Mouse (Mus musculus) spleen, postnatal 4 days (tissue): ENCODE measurements around the gene Timp4.
"Not testable (repeated sequence)": the region's sequence is repeated elsewhere in the genome, so short reads cannot be mapped to it uniquely, and the experiment has no call there.

ENCODE experiments used
- DNase-seq, 2 experiments: peaks; one replicate each; pipeline ENCODE4 v3.0.0; 2022; ENCODE audit warnings: low spot score in 2 of 2

Timp4 gene

GRCm38 (mm10) chr6:115251531-115251985 is 447 bp downstream of the Timp4 start:
- no peak for DNase-seq

DNA sequence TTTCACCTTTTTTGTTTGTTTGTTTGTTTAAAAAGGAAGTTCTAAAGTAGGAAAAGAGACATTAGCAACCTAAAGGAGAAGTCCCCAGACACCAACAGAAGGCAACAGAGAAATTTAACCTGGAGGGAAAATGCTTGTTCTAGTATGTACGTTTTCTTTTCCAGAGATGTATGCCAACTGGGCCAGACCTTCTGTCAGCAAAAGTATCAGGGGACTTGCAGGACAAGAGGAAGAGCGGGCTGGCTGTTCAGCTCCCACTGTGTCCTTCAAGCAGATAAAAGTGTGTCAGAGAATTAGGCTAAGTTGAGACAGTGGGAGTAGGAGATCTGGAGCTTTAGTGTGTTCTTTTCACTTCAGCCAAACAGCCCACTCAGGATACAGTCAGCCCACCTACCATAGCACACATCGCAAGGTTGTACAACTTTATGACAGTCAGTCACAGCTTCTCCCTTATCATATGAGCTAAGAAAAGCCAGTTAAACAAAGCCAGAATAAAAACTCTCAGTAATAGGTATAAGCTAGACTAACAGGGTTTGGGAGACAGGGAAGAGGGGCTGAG is 6.4 kb downstream of the Timp4 start:
- DNase-seq: no peak

DNA sequence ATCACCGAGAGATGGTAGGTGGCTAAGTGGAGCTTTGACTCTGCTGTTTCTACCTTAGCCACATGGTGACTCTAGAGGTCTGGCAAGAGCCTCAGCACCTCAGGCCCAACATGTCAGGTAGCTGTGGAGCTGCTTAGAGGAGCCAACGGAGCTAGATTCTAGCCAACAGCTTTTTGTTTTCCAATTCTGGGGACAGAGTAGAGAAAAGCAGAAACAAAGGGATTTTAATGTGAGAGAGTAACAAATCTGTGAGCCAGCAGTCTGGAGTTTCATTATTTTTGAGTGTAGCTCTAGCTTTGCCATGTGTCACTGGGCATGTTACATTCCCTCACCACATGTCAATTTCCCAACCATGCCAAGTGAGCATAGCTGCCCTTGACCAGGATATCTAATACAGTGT is 7.8 kb downstream of the Timp4 start:
- DNase-seq: no peak

- no peak for DNase-seq
Measured at GRCm38 (mm10) chr6:115241939-115242338, 10.1 kb downstream of the Timp4 start.

GRCm38 (mm10) chr6:115241131-115241699 is 10.8 kb downstream of the Timp4 start:
- no peak for DNase-seq

- DNase-seq: not testable (repeated sequence)
Measured at GRCm38 (mm10) chr6:115240431-115240830, 11.6 kb downstream of the Timp4 start.

DNA sequence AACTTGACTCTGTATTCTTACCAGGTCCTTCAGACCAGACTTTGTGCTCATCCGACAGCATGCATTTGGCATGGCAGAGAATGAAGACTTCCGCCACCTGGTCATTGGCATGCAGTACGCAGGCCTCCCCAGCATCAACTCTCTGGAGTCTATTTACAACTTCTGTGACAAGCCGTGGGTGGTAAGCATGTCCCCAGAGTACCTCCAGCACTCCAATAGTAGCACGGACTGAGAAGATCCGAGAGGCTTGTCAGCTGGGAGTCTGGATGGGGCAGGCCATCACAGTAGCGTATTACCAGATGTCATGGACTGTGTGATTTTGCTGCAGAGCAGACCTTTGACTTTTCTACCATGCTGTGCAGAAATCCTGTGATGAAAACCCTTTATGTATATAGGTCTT is 12.7 kb downstream of the Timp4 start:
- no peak for DNase-seq

GRCm38 (mm10) chr6:115238031-115239027 is 13.7 kb downstream of the Timp4 start:
- DNase-seq: no peak

GRCm38 (mm10) chr6:115232562-115232961 is 19.4 kb downstream of the Timp4 start:
- DNase-seq: no peak

DNA sequence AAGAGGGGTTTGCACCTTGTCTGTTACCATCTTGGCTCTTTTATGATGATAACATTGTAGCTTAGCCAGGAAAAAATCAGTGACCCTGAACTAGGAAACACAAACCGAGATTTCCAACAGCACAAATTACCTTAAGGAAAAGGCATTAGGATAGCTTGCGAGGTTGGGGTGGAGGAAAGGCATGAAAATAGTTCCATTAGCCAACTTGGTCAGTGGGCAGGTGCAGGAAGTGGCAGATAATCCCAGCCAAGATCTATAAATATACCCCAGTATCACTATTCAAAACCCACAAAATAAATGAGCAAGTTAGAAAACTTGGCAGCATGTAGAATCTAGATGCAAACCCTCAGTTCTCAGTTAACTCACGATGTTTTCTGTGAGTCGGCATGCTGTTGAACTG is 20.2 kb downstream of the Timp4 start:
- DNase-seq: no peak

DNA sequence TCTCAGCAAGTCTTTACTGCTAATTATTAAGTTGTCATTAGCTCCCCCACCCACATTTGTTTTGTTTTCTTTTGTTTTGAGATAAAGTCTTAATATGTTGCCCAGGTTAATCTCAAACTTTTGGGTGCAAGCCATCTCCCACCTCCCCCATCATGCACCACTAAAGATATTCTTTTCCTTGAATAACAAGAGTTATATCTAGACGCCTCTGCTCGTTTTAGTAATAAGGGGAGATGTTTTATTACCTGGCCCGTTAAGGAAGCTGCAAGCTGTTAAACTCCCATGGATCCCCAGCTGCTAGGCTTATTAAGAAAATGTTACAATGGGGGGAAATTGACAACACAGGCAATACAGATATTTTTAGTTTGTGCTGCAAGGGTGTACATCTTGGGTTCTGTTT is 21.4 kb downstream of the Timp4 start:
- no peak for DNase-seq

GRCm38 (mm10) chr6:115227529-115227928 is 24.5 kb downstream of the Timp4 start:
- peak; percentile 59 to 75 for DNase-seq

GRCm38 (mm10) chr6:115227043-115227442 is 25.0 kb downstream of the Timp4 start, which contains the start of gene Gm17482:
Gm17482 (plus strand) TSS chr6:115227343.
- no peak for DNase-seq

GRCm38 (mm10) chr6:115225519-115225918 is 26.5 kb downstream of the Timp4 start:
- no peak for DNase-seq

GRCm38 (mm10) chr6:115221215-115221641 is 30.8 kb downstream of the Timp4 start:
- DNase-seq: no peak

GRCm38 (mm10) chr6:115213129-115213528 is 38.9 kb downstream of the Timp4 start:
- no peak for DNase-seq

DNA sequence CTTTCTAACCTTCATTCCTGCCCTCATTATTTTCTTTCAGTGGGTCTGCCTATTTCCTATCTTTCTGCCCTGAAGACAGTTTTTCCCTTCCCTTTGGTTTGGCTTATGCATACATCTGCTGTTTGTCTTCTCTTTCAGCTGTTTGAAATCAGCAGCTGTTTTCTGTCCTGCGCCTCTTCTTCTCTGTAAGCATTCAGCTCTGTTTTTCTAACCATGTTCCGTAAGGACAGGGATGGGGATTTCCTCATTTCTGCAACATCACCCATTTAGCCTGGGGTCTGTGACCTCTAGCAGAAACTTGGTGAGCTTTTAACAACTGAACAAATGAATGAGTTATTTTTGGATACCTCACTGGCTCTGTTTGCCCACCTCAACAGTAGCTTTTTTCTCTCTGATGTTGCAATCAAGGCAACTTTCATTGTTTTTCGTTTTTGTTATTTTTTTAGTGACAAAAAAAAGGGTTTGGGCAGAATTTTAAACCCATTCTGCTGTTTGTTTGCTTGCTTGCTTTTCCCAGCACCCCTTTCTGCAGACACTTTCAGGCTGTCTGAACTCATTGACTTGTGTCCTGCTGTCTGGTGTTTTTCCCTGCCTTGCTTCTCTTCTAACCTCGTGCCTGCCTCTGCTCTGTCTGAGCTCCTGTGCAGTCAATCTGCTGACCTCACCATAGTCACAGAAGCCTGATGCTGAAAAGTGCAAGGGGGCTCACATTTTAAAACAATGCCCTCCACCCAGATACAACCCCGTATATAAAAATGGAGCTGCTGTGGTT is 39.7 kb downstream of the Timp4 start:
- no peak for DNase-seq

GRCm38 (mm10) chr6:115210820-115211219 is 41.2 kb downstream of the Timp4 start:
- DNase-seq: no peak

DNA sequence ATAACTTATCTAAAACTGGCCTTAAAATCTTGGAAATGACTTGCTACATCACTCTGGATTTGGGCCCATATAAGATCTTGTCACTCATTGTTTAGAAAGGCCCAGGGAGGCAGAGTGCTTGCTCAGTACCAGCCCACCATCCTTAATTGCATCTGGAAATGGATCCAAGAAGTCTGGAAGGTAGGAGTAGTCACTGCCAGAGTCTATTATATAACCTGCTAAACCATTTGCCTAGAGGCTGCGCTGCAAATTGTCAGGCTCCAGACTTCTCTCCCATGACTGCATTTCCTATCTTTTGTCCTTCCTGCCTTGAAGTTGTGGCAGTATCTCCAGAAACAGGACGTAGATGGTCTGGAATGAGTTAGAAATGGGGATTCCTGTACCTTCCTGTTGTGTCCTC is 41.8 kb downstream of the Timp4 start:
- no peak for DNase-seq

GRCm38 (mm10) chr6:115203029-115203428 is 49.0 kb downstream of the Timp4 start:
- no peak for DNase-seq

DNA sequence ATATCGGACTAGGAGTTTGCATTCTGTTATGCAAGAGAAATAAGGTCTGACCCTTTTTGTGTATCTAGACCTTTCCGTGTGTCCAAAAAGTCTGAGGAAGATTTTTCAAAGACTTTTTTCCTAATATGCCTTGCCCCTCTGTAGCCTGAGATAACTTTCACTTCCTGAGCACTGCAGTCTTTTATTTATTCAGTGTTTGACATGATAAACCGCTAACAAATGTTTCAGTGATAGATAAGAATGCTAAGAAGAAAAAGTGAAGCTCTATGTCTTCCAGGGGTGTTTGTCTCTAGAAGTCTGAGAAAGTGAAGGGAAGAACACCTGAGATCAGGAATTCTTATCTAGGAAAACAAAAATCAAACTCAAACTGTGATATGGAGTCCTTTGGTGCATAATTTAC is 51.3 kb downstream of the Timp4 start:
- no peak for DNase-seq
